Mouse (Mus musculus) testis, adult 2 months (tissue): Measurements from ENCODE around the gene Pou3f3.

Experiments
- CTCF ChIP-seq: fragments of 200-500 bp; IDR thresholded peaks from 2 replicates; pipeline ENCODE4 v1.5.1; 2012; ENCODE audit warnings: low read depth, mild to moderate bottlenecking, inconsistent platforms, low read length, moderate library complexity; ENCODE audit not compliant: control insufficient read depth, insufficient read depth, insufficient replicate concordance
- POLR2A ChIP-seq: fragments of 200-500 bp; IDR thresholded peaks from 2 replicates; pipeline ENCODE4 v1.6.1; 2012; ENCODE audit warnings: low read depth, mild to moderate bottlenecking, inconsistent platforms, low read length, moderate library complexity; ENCODE audit not compliant: control insufficient read depth

- no peak for TF ChIP-seq CTCF
- TF ChIP-seq POLR2A, result no peak
Measured at GRCm38 (mm10) chr1:42702984-42703383, 7.4 kb downstream of the Pou3f3 start.
